Mouse (Mus musculus) midbrain, postnatal 0 days (tissue): ENCODE results near the gene Atp8b4. TPM values are rescaled to one million over a fixed set of nuclear protein-coding genes. Genes with fewer than 3 reads are reported as not detected.

Experiments used
- ATAC-seq: fragments of 200-750 bp; cut with Nextera tagmentation; 2 replicates; pipeline ENCODE4 v1.8.0; 2017; ENCODE audit warnings: moderate number of reproducible peaks, mild to moderate bottlenecking, moderate TSS enrichment, moderate library complexity; ENCODE audit not compliant: low FRiP score
- DNase-seq: peaks from one replicate; pipeline ENCODE4 v3.0.0-alpha.2; 2015; ENCODE audit warnings: low spot score
- H3K27ac ChIP-seq: fragments of 300-500 bp; sonication (generic); 2 replicates; pipeline ENCODE4 v1.5.1; 2014; ENCODE audit warnings: low read depth, mild to moderate bottlenecking, low read length, mixed read lengths
- H3K27me3 ChIP-seq: fragments of 300-500 bp; sonication (generic); 2 replicates; pipeline ENCODE4 v1.6.1; 2014; ENCODE audit warnings: low read length, control low read depth, mixed read lengths; ENCODE audit not compliant: insufficient read depth
- H3K36me3 ChIP-seq: fragments of 300-500 bp; sonication (generic); 2 replicates; pipeline ENCODE4 v1.6.1; 2014; ENCODE audit warnings: low read length, control low read depth, mixed read lengths; ENCODE audit not compliant: insufficient read depth
- H3K4me1 ChIP-seq: fragments of 300-500 bp; sonication (generic); 2 replicates; pipeline ENCODE4 v1.6.1; 2014; ENCODE audit warnings: mild to moderate bottlenecking, control low read depth, antibody characterized with exemption, low read length, mixed read lengths; ENCODE audit not compliant: insufficient read depth
- H3K4me2 ChIP-seq: fragments of 300-500 bp; sonication (generic); 2 replicates; pipeline ENCODE4 v1.6.1; 2014; ENCODE audit warnings: low read depth, mild to moderate bottlenecking, low read length, mixed read lengths; ENCODE audit not compliant: poor library complexity, severe bottlenecking
- H3K4me3 ChIP-seq: fragments of 300-500 bp; sonication (generic); 2 replicates; pipeline ENCODE4 v1.5.1; 2014; ENCODE audit warnings: low read depth, mild to moderate bottlenecking, low read length, moderate library complexity
- H3K9ac ChIP-seq: fragments of 300-500 bp; sonication (generic); replicated peaks from 2 replicates; pipeline ENCODE4 v1.6.1; 2014; ENCODE audit warnings: mild to moderate bottlenecking, low read length, moderate library complexity, mixed read lengths; ENCODE audit not compliant: poor library complexity, severe bottlenecking
- H3K9me3 ChIP-seq: fragments of 300-500 bp; sonication (generic); 2 replicates; pipeline ENCODE4 v1.6.1; 2016; ENCODE audit warnings: low read length, control low read depth
- CTCF ChIP-seq: IDR thresholded peaks from 2 replicates; pipeline ENCODE4 v1.5.1; 2016; ENCODE audit warnings: antibody characterized with exemption, mild to moderate bottlenecking
- whole genome bisulfite sequencing: fragments of 180-500 bp; shearing (Covaris S2); extraction: QIAGEN DNeasy Blood & Tissue Kit; methylation state at CpG from one replicate; pipeline ENCODE4 v1.1.7; 2014; 5-methylcytosine and 5-hydroxymethylcytosine counted together
- polyA plus RNA-seq: library from polyadenylated mRNA; unstranded; fragments of >200 nt; fragmentation: Nextera tagmentation; extraction: Ambion mirVana; gene quantifications from 2 replicates; pipeline ENCODE4 v1.2.1, GENCODE M21; 2015
- total RNA-seq: library from RNA; depleted of rRNA; stranded (reverse); fragments of >200 nt; gene quantifications from 2 replicates; pipeline ENCODE4 v1.2.3, GENCODE M21; 2014

Gene Atp8b4
- total and polyA plus RNA-seq, 2 experiments from 2014 or later = 0.22 TPM; not detected in 1

DNA sequence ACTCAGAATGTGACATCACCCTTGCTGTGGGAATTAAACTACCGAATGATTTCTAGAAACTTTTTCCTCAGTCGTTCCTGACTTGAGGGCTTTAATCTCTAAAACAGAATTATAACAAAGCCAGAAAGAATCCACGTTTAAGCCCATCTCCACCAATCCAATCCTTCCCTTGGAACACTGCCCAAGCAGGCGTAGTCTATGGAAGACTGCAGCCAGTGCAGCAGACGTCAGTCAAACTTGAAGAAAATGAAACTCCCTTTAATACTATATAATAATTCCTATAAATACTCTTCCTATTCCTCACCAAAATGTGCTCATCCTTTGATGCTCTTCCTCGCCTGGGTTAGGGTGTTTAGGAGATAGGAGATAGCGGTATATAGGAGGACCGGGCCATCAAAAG lies 7.2 kb downstream of the Atp8b4 start:
- no peak overlapping the region for H3K4me2 ChIP-seq
- no peaks in the 10 kb centered on the region for H3K36me3 ChIP-seq
- H3K27me3 ChIP-seq = no peaks in the 10 kb centered on the region; the same call in 1 of the 2 replicates
- TF ChIP-seq CTCF = no peak
- H3K9ac ChIP-seq = no peak overlapping the region
- 74% methylated on average over 8 of the region's 8 CpGs for WGBS
- no peaks in the 10 kb centered on the region for H3K4me1 ChIP-seq
- H3K9me3 ChIP-seq = no peaks in the 10 kb centered on the region
- ATAC-seq (no peak), DNase-seq (no peak)
- H3K4me3 ChIP-seq = no peak overlapping the region
- no peak overlapping the region for H3K27ac ChIP-seq

DNA sequence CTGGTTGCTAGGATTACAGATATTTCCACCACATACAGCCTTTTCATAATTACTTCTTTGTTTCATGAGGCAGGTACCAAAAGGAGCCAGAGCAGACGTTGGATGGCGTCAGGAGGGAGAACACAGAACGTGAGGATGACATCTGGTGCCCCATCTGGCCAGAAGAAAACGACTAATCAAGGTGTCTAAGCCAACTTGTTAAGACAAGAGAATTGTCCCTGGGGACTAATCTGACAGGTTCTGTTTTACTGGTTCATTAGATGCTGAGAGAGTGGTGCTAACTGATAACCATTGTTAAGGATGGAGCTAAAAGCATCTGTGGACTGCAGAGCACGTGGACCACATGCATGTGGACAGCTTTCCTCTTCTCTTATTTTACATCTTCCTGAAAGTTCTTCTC lies 7.8 kb downstream of the Atp8b4 start:
- H3K9ac ChIP-seq = no peak overlapping the region
- DNase-seq (peak; percentile 64), ATAC-seq (no peak)
- no peaks in the 10 kb centered on the region for H3K36me3 ChIP-seq
- no peak overlapping the region for H3K4me3 ChIP-seq
- no peaks in the 10 kb centered on the region for H3K9me3 ChIP-seq
- no peak overlapping the region for H3K27ac ChIP-seq
- no peak overlapping the region for H3K4me2 ChIP-seq
- WGBS = 54% methylated on average over 5 of the region's 5 CpGs
- TF ChIP-seq CTCF = no peak
- no peaks in the 10 kb centered on the region for H3K4me1 ChIP-seq
- no peaks in the 10 kb centered on the region; the same call in 1 of the 2 replicates for H3K27me3 ChIP-seq

DNA sequence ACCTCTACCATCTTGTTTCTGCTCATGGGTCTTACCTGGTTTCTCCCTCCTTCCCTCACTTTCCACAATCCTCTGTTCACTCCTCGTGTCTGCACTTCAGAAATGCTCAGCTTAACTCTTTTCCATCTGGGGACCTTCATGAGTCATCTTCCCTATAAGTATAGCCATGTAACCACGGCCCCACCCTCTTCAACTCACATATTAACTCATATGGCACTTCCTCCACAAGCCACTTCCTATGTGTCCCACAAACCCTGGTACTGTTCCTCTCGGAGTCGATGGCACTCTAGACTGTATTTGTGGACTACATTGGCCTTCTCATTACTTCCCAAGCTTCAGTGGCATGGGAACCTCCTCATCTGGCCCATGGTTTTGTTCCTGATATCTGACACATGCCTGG lies 9.0 kb downstream of the Atp8b4 start:
- no peak overlapping the region for H3K4me3 ChIP-seq
- no peak overlapping the region for H3K9ac ChIP-seq
- no peaks in the 10 kb centered on the region for H3K9me3 ChIP-seq
- H3K27me3 ChIP-seq = no peaks in the 10 kb centered on the region
- no peaks in the 10 kb centered on the region for H3K36me3 ChIP-seq
- H3K4me1 ChIP-seq = no peaks in the 10 kb centered on the region
- DNase-seq = no peak
- WGBS = 85% methylated on average over 4 of the region's 4 CpGs
- H3K4me2 ChIP-seq = no peak overlapping the region
- no peak for ATAC-seq
- TF ChIP-seq CTCF = no peak
- no peak overlapping the region for H3K27ac ChIP-seq

DNA sequence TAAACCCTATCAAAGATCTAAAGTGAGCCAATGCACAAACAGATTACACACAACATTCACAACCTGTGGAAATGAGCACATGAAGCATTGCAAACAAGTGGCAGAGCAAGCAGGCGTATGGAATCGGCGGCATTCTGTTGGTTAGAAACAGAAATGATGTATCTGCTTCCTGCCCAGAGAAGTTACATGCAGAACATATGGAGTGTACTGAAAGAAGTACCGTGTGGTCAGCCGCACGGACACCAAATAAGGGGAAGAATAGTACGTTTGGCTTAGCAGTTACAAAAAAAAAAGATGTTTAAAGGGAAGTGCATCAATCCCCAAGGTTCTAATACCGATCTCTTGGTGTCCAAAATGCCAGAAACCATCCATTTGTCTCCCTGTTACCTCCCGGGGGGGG lies 9.9 kb downstream of the Atp8b4 start:
- WGBS = 89% methylated on average over 9 of the region's 9 CpGs
- no peak for TF ChIP-seq CTCF
- no peaks in the 10 kb centered on the region for H3K36me3 ChIP-seq

DNA sequence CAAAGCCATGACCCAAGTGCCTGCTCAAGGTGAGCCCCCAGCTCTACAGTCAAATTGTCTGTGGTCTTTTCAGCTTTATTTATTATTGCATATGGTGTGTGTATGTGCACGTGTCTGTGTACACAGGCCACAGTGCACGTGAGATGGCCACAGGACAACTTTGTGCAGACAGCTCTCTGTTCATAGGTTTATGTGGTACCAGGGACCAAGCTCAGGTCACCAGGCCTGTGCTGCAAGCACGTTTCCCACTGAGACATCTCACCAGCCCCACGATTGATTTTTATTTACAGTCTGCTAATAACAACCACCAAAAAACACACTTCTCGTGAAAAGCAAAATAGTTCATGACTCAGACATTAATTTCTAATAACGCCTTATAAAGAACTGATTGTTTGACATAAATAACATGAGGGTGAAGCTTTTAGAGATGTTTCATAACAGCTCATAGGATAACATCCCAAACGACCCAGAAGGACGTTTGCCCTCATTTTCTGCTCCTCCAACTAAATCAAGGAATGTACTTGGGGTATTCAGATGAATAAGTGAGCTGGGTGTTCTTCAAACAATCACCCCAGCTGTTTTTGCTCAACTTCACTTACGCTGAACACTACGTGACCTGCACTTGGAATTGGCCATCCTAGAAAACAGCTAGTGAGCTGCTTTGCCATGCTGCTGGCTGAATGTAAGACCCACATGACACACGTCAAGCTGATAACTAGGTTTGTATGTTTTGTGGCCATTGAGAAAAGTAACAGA lies 15.0 kb downstream of the Atp8b4 start:
- Histone ChIP-seq H3K36me3 (no peaks in the 10 kb centered on the region), H3K4me1 (no peaks in the 10 kb centered on the region), H3K9me3 (no peaks in the 10 kb centered on the region), H3K9ac (no peak overlapping the region), H3K4me3 (no peak overlapping the region), H3K27ac (no peak overlapping the region), H3K4me2 (no peak overlapping the region), H3K27me3 (no peaks in the 10 kb centered on the region)
- TF ChIP-seq CTCF = no peak
- DNase-seq (no peak), ATAC-seq (no peak)
- WGBS = 90% methylated on average over 11 of the region's 11 CpGs

More for the DNA sequence above, 9.9 kb downstream of the Atp8b4 start:
- Histone ChIP-seq H3K4me2 (no peak overlapping the region), H3K4me3 (no peak overlapping the region), H3K9me3 (no peaks in the 10 kb centered on the region), H3K9ac (no peak overlapping the region), H3K27ac (no peak overlapping the region), H3K4me1 (no peaks in the 10 kb centered on the region), H3K27me3 (no peaks in the 10 kb centered on the region)
- DNase-seq = no peak
- ATAC-seq = no peak

DNA sequence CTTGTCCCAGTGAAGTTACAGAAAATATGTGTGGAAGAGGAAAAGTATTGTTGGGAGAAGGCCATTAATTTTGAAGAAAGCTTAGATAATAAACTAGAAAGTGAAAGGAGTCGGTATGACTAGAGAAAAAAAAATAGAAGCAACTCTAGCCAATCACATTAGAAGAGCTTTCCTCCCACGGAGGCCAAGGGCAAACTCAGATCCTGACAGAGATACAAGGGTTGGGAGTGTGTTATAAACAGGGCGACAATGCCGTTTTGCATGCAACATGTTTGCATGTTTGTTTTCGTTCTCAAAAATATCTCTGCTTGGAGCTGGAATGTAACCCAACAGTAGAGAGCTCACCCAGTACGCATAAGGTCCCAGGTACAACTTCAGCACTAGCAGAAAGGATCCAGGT lies 17.1 kb downstream of the Atp8b4 start:
- Histone ChIP-seq H3K4me1 (no peaks in the 10 kb centered on the region), H3K27me3 (no peaks in the 10 kb centered on the region), H3K36me3 (no peaks in the 10 kb centered on the region), H3K27ac (no peak overlapping the region), H3K4me3 (no peak overlapping the region), H3K4me2 (no peak overlapping the region), H3K9ac (no peak overlapping the region), H3K9me3 (no peaks in the 10 kb centered on the region)
- no peak for ATAC-seq
- DNase-seq = no peak
- TF ChIP-seq CTCF = no peak
- WGBS = 89% methylated on average over 6 of the region's 6 CpGs
